Mouse (Mus musculus) limb, embryonic 14.5 days (tissue): Measurements from ENCODE around the gene Pmepa1. TPM values are rescaled to one million over a fixed set of nuclear protein-coding genes. Genes with fewer than 3 reads are reported as not detected.

Experiments used
- ATAC-seq: fragments of 200-750 bp; cut with Nextera tagmentation; 2 replicates; pipeline ENCODE4 v1.8.0; 2017; ENCODE audit warnings: low read depth, moderate number of reproducible peaks, moderate TSS enrichment; ENCODE audit not compliant: low FRiP score
- DNase-seq: peaks from one replicate; pipeline ENCODE4 v3.0.0-alpha.2; 2015; ENCODE audit warnings: low spot score
- H3K27ac ChIP-seq: fragments of 300-500 bp; sonication (generic); replicated peaks from 2 replicates; pipeline ENCODE4 v1.5.1; 2014; ENCODE audit warnings: low read depth, mild to moderate bottlenecking, low read length, moderate library complexity, mixed read lengths
- H3K27me3 ChIP-seq: fragments of 300-500 bp; sonication (generic); 2 replicates; pipeline ENCODE4 v1.6.1; 2014; ENCODE audit warnings: low read length, mixed read lengths; ENCODE audit not compliant: control insufficient read depth, insufficient read depth
- H3K36me3 ChIP-seq: fragments of 300-500 bp; sonication (generic); 2 replicates; pipeline ENCODE4 v1.6.1; 2014; ENCODE audit warnings: mild to moderate bottlenecking, low read length, moderate library complexity, mixed read lengths; ENCODE audit not compliant: control insufficient read depth, insufficient read depth
- H3K4me1 ChIP-seq: fragments of 300-500 bp; sonication (generic); 2 replicates; pipeline ENCODE4 v1.6.1; 2014; ENCODE audit warnings: antibody characterized with exemption, low read length, mixed read lengths; ENCODE audit not compliant: control insufficient read depth, insufficient read depth
- H3K4me2 ChIP-seq: fragments of 300-500 bp; sonication (generic); replicated peaks from 2 replicates; pipeline ENCODE4 v1.6.1; 2014; ENCODE audit warnings: low read depth, mild to moderate bottlenecking, low read length, moderate library complexity; ENCODE audit not compliant: severe bottlenecking
- H3K4me3 ChIP-seq: fragments of 300-500 bp; sonication (generic); replicated peaks from 2 replicates; pipeline ENCODE4 v1.5.1; 2014; ENCODE audit warnings: low read length
- H3K9ac ChIP-seq: fragments of 300-500 bp; sonication (generic); 2 replicates; pipeline ENCODE4 v1.6.1; 2014; ENCODE audit warnings: mild to moderate bottlenecking, low read depth, low read length, moderate library complexity; ENCODE audit not compliant: severe bottlenecking
- H3K9me3 ChIP-seq: fragments of 300-500 bp; sonication (generic); 2 replicates; pipeline ENCODE4 v1.6.1; 2016; ENCODE audit warnings: low read length; ENCODE audit not compliant: control insufficient read depth
- POLR2A ChIP-seq: fragments of 200-500 bp; IDR thresholded peaks from 2 replicates; pipeline ENCODE4 v1.8.0; 2012; ENCODE audit warnings: inconsistent platforms, mild to moderate bottlenecking, moderate library complexity, borderline replicate concordance; ENCODE audit not compliant: insufficient read depth, insufficient read length; ENCODE audit errors: extremely low read depth
- WGBS: fragments of 180-500 bp; shearing (Covaris S2); extraction: QIAGEN DNeasy Blood & Tissue Kit; methylation state at CpG from one replicate; pipeline ENCODE4 v1.1.7; 2014; 5-methylcytosine and 5-hydroxymethylcytosine counted together
- polyA plus RNA-seq, 2 experiments: library from polyadenylated mRNA; depleted of rRNA in 1 of 2; stranded (reverse) in 1 of 2; unstranded in 1 of 2; fragments of >200 nt; fragmentation: Nextera tagmentation in 1 of 2; extraction: Ambion mirVana in 1 of 2; gene quantifications; 2 replicates each; pipeline versions ENCODE4 v1.2.1 to v1.2.3; 2012 to 2014

Gene Pmepa1
- polyA plus RNA-seq, 2 experiments: 10.2 to 41.0 TPM

DNA sequence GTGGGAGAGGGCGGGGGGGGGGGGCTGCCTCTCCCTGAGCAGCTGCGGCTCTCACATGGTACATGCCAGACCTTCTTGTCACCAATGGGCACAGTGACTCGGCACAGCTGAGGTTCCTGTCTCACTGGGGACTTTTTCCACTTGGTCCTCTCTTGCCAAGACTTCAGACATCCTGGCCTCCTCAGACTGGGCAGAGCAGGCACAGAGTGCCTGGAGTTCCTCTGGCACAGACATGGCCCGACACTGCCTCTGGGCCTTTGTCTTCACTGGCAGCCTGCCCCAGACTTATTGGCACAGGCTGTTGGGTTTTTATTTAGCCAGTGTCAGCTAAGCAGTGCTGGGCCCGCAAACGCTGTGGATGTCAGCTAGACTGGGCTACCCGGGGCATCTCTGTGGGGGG, 18.7 kb downstream of the Pmepa1 start:
- 27% methylated on average over 6 of the region's 7 CpGs for WGBS
- DNase-seq (no peak), ATAC-seq (no peak)
- H3K27me3 ChIP-seq: no peaks in the 10 kb centered on the region
- H3K4me1 ChIP-seq: peaks cover 72% of the 10 kb centered on the region
- H3K9ac ChIP-seq: no peak overlapping the region
- TF ChIP-seq POLR2A: no peak
- H3K4me3 ChIP-seq: no peak overlapping the region
- no peak overlapping the region for H3K4me2 ChIP-seq
- H3K9me3 ChIP-seq: no peaks in the 10 kb centered on the region
- no peaks in the 10 kb centered on the region for H3K36me3 ChIP-seq
- H3K27ac ChIP-seq: 0 out of 2 replicates have a peak overlapping the region, but pooled peaks have one; percentile 2

DNA sequence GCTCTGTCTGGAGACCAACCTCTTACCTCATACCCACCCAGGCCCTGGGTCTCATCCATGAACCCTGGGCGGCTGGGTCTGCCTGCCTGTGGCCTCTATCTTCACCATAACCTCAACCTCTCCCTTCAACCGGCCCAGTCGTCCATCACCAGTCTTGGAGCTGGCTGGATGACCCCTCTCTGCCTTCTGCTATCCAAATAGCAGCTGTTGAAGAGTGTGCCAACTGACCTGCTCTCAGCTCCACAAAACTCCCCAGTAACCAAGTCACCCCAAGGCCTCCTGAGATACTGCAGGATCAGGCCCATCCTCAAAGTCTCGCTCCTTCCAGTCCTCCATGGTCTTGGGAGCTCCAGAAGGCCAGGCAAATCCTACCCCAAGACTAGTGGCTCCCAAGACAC, 19.8 kb downstream of the Pmepa1 start:
- Histone ChIP-seq H3K27me3 (no peaks in the 10 kb centered on the region), H3K4me1 (peaks cover 74% of the 10 kb centered on the region), H3K36me3 (no peaks in the 10 kb centered on the region), H3K9ac (no peak overlapping the region), H3K27ac (no peak overlapping the region), H3K4me3 (no peak overlapping the region), H3K4me2 (no peak overlapping the region), H3K9me3 (no peaks in the 10 kb centered on the region)
- ATAC-seq (no peak), DNase-seq (no peak)
- 75% methylated on average over 4 of the region's 4 CpGs for WGBS
- no peak for TF ChIP-seq POLR2A

DNA sequence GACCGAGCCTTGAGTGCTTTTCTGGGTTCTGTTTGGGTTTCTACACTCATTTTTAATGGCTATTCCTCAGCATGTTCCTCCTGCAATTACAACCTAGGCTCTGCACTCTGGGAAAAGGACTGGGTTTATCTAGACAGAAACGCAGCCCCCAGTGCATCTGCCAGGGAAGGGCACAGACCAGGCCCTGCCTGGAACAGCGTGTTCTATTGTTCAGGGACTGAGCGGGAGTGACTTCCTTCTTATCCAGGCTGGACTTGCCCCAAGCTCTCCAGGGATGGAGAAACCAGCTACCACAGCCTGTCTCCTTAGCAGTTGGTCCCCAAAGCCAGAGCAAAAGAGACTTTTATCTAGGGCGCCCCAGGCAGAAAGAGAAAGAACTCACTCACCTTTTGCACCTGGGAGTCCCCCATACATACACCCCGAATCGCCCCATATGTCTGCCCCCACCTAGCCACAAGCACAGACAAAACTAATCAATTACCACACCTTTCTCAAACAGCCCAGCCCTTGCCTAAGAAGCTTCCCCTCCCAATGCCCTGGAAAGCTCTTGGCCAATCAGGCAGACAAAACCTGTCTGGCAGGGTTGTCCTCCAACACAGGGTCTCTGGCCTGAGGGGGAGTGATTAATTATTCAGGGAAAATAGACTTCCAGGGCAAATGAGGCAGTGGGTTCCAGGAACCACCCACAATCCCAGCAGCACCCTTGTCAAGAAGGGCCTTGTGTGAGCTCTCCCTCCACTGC, 20.4 kb downstream of the Pmepa1 start:
- no peak for ATAC-seq
- Histone ChIP-seq H3K36me3 (no peaks in the 10 kb centered on the region), H3K4me3 (no peak overlapping the region), H3K27ac (no peak overlapping the region), H3K9ac (no peak overlapping the region), H3K9me3 (no peaks in the 10 kb centered on the region), H3K4me1 (peaks cover 74% of the 10 kb centered on the region), H3K27me3 (no peaks in the 10 kb centered on the region), H3K4me2 (no peak overlapping the region)
- WGBS: 64% methylated on average over 7 of the region's 7 CpGs
- no peak for TF ChIP-seq POLR2A
- DNase-seq: no peak

DNA sequence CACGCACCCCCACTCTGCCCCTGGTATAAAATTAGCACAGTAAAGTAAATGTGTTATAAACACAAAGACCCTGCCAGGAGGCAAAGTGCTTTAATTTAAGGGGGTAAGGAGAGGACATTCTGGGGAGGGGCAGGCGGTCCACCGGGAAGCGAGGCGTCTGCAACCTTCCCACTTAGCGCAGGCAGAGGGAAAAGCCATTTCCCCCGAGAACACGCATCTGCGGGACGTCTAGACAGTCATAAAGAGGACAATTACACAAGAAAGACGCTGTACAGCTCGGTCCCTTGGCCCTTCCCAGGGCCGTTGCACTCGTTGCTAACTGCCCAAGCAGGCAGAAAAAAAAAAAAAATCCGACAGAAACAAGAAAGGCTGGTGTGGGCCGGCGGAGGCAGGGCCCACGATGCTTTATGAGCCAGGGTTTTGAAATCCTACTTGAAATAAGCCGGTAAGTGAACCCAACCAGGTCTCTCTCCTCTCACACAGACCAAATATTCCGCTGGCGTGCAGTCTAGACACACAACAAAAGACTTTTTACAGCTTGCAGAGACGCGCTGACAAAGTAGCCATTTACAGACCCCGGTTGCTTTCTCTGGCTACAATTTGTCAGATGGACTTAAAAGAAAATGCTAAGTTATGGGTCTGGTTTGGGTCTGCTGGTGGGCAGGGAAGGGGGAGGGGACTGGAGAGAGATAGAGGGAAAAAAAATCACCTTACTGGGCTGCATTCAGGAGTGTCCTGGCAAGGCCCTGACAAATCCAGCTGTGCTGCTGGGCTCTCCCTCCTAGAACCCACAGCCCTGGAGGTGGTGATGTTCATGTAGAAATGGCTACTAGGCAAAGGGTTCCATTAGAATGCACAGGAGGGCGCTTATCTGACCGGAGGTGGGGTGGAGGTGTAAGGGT, 22.3 kb downstream of the Pmepa1 start:
- no peaks in the 10 kb centered on the region for H3K36me3 ChIP-seq
- no peaks in the 10 kb centered on the region for H3K27me3 ChIP-seq
- DNase-seq (peak; percentile 55), ATAC-seq (no peak)
- peak overlapping the region; percentile 18; the same call in 1 of the 2 replicates for H3K9ac ChIP-seq
- H3K4me3 ChIP-seq: 0 out of 2 replicates have a peak overlapping the region, but pooled peaks have one; percentile 5
- peak overlapping the region; percentile 34 for H3K4me2 ChIP-seq
- H3K9me3 ChIP-seq: no peaks in the 10 kb centered on the region
- WGBS: 9% methylated on average over 26 of the region's 26 CpGs
- no peak for TF ChIP-seq POLR2A
- peaks cover 85% of the 10 kb centered on the region for H3K4me1 ChIP-seq
- peak overlapping the region; percentile 49 for H3K27ac ChIP-seq

DNA sequence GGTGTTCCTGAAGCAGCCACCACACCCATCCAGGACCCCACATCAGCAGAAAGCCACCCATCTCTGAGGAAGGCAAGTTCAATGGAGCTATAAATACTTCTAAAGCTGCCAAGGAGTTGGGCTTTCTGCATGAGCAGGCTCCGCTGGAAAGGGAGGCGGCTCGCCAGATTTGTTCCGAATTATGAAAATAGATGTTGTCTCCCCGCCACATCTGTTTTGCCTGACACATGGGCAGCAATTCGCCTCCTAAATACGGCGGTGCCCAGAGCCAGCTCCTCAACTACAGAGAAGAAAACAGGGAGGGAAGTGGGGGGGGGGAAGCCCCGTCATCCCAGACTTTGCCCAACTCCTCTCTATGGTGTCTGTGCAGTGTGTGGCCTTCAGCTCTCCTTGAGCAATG, 24.7 kb downstream of the Pmepa1 start:
- TF ChIP-seq POLR2A: no peak
- no peaks in the 10 kb centered on the region for H3K36me3 ChIP-seq
- H3K9ac ChIP-seq: no peak overlapping the region
- no peaks in the 10 kb centered on the region for H3K9me3 ChIP-seq
- H3K4me1 ChIP-seq: peaks cover 80% of the 10 kb centered on the region
- no peak for DNase-seq
- 57% methylated on average over 9 of the region's 9 CpGs for WGBS
- H3K27ac ChIP-seq: no peak overlapping the region
- no peak overlapping the region for H3K4me2 ChIP-seq
- no peaks in the 10 kb centered on the region for H3K27me3 ChIP-seq
- no peak overlapping the region for H3K4me3 ChIP-seq
- ATAC-seq: no peak
